Mouse (Mus musculus): ENCODE measurements around the gene Nab1. TPM values are rescaled to one million over a fixed set of nuclear protein-coding genes. Genes with fewer than 3 reads are reported as not detected.

Gene Nab1
- polyA plus RNA-seq, 1 experiment from 2014 or later, result 5.9 TPM

GRCm38 (mm10) chr1:52521436-52521993 lies 21.0 kb upstream of the Nab1 start:
- WGBS, result 72% methylated on average over 8 of the region's 8 CpGs
- H3K4me2 ChIP-seq, result no peak overlapping the region
- ATAC-seq (ENCODE audit: low FRiP score) (no peak), DNase-seq (ENCODE audit: low spot score, missing footprints) (no peak)
- H3K36me3 ChIP-seq (ENCODE audit: control insufficient read depth, insufficient read depth, low read length), result no peaks in the 10 kb centered on the region
- no peak overlapping the region for H3K4me3 ChIP-seq (ENCODE audit: low read depth, low read length)
- 0 out of 2 replicates have a peak, but pooled peaks cover 2% of the 10 kb centered on the region for H3K4me1 ChIP-seq (ENCODE audit: control insufficient read depth, insufficient read depth, low read length)
- H3K27me3 ChIP-seq (ENCODE audit: control insufficient read depth, insufficient read depth, low read length), result no peaks in the 10 kb centered on the region
- H3K27ac ChIP-seq (ENCODE audit: low read depth, low read length), result no peak overlapping the region
- H3K9me3 ChIP-seq (ENCODE audit: control insufficient read depth, low read length), result no peaks in the 10 kb centered on the region
- H3K9ac ChIP-seq (ENCODE audit: low read length), result no peak overlapping the region

DNA sequence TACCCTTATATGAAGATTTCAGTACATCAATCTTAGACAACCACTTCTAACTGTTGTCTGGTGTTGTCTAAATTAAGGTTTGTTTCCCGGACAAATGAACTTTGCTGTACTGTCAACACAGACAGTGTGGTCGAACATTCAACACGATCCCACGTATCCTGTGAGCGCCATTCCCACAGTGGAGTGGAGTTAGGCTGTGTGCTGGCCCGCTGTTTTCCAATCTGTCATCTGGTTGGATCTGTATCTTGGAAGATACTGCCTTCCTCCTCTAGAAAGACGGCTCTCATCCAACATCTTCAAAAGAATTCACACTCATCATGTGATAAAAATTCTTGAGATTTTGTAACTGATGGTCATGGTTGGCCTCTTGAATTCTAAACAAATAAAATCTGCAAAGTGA lies 19.7 kb upstream of the Nab1 start:
- Histone ChIP-seq H3K4me1 (ENCODE audit: control insufficient read depth, insufficient read depth, low read length) (0 out of 2 replicates have a peak, but pooled peaks cover 2% of the 10 kb centered on the region), H3K4me3 (ENCODE audit: low read depth, low read length) (no peak overlapping the region), H3K4me2 (no peak overlapping the region), H3K9me3 (ENCODE audit: control insufficient read depth, low read length) (no peaks in the 10 kb centered on the region), H3K27ac (ENCODE audit: low read depth, low read length) (no peak overlapping the region), H3K9ac (ENCODE audit: low read length) (no peak overlapping the region), H3K27me3 (ENCODE audit: control insufficient read depth, insufficient read depth, low read length) (no peaks in the 10 kb centered on the region), H3K36me3 (ENCODE audit: control insufficient read depth, insufficient read depth, low read length) (no peaks in the 10 kb centered on the region)
- no peak for DNase-seq (ENCODE audit: low spot score, missing footprints)
- 95% methylated on average over 7 of the region's 7 CpGs for WGBS
- no peak for ATAC-seq (ENCODE audit: low FRiP score)

DNA sequence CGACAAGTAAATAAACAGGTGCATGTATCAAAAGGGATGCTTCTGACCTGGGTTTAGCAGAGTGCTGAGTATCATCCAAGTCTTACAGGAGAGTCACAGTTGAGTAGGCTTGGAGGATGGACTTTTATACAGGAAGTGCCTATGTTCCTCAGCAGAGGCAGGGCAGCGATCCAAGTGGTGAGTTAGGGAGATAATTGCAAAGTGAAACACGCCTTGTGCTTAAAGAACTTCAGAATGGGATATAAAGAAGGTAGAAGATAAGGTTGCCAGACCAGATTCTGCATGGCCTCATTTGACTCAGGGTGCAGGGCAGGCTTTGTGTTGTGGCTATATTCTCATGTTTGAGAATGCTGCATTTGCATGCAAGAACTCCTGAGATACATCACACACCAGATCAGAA lies 14.8 kb upstream of the Nab1 start:
- no peaks in the 10 kb centered on the region for H3K9me3 ChIP-seq (ENCODE audit: control insufficient read depth, low read length)
- no peaks in the 10 kb centered on the region for H3K36me3 ChIP-seq (ENCODE audit: control insufficient read depth, insufficient read depth, low read length)
- no peak for ATAC-seq (ENCODE audit: low FRiP score)
- H3K4me1 ChIP-seq (ENCODE audit: control insufficient read depth, insufficient read depth, low read length), result no peaks in the 10 kb centered on the region
- H3K4me2 ChIP-seq, result no peak overlapping the region
- no peak overlapping the region for H3K9ac ChIP-seq (ENCODE audit: low read length)
- no peaks in the 10 kb centered on the region for H3K27me3 ChIP-seq (ENCODE audit: control insufficient read depth, insufficient read depth, low read length)
- no peak overlapping the region for H3K27ac ChIP-seq (ENCODE audit: low read depth, low read length)
- DNase-seq (ENCODE audit: low spot score, missing footprints), result no peak
- no peak overlapping the region for H3K4me3 ChIP-seq (ENCODE audit: low read depth, low read length)
- WGBS, result 86% methylated on average over 3 of the region's 3 CpGs

- H3K36me3 ChIP-seq (ENCODE audit: control insufficient read depth, insufficient read depth, low read length), result no peaks in the 10 kb centered on the region
Measured at GRCm38 (mm10) chr1:52511788-52512425, 11.4 kb upstream of the Nab1 start.

DNA sequence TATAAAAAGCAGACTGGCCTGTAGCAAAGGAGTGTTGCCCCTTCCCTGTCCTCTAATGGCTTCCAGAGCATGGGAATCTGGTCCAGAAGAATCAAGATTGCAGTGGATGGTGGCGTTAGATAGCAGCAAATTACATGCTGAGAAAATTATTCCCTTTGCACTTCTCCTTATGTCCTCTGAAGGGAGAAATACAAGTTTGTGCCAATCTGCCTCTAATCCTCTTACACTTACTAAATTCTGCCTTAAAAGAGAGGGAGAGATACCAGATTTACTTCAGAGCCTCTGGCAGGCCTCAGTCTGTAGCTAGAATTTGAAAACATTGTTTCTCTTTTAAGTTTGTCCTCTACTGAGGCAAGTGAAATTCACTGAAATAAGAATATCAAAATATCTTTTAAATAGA lies 5.7 kb upstream of the Nab1 start:
- Histone ChIP-seq H3K4me1 (ENCODE audit: control insufficient read depth, insufficient read depth, low read length) (no peaks in the 10 kb centered on the region), H3K4me3 (ENCODE audit: low read depth, low read length) (no peak overlapping the region), H3K27ac (ENCODE audit: low read depth, low read length) (no peak overlapping the region), H3K36me3 (ENCODE audit: control insufficient read depth, insufficient read depth, low read length) (no peaks in the 10 kb centered on the region), H3K9me3 (ENCODE audit: control insufficient read depth, low read length) (no peaks in the 10 kb centered on the region), H3K9ac (ENCODE audit: low read length) (no peak overlapping the region), H3K27me3 (ENCODE audit: control insufficient read depth, insufficient read depth, low read length) (no peaks in the 10 kb centered on the region), H3K4me2 (no peak overlapping the region)
- WGBS, result 67% methylated on average over 1 of the region's 1 CpGs
- DNase-seq (ENCODE audit: low spot score, missing footprints) (no peak), ATAC-seq (ENCODE audit: low FRiP score) (no peak)

More at GRCm38 (mm10) chr1:52511788-52512425, 11.4 kb upstream of the Nab1 start:
- no peak overlapping the region for H3K4me3 ChIP-seq (ENCODE audit: low read depth, low read length)
- no peaks in the 10 kb centered on the region for H3K4me1 ChIP-seq (ENCODE audit: control insufficient read depth, insufficient read depth, low read length)
- DNase-seq (ENCODE audit: low spot score, missing footprints) (no peak), ATAC-seq (ENCODE audit: low FRiP score) (no peak)
- H3K4me2 ChIP-seq, result no peak overlapping the region
- no peak overlapping the region for H3K27ac ChIP-seq (ENCODE audit: low read depth, low read length)
- H3K9ac ChIP-seq (ENCODE audit: low read length), result no peak overlapping the region
- H3K9me3 ChIP-seq (ENCODE audit: control insufficient read depth, low read length), result no peaks in the 10 kb centered on the region
- H3K27me3 ChIP-seq (ENCODE audit: control insufficient read depth, insufficient read depth, low read length), result no peaks in the 10 kb centered on the region
- 96% methylated on average over 1 of the region's 1 CpGs for WGBS

DNA sequence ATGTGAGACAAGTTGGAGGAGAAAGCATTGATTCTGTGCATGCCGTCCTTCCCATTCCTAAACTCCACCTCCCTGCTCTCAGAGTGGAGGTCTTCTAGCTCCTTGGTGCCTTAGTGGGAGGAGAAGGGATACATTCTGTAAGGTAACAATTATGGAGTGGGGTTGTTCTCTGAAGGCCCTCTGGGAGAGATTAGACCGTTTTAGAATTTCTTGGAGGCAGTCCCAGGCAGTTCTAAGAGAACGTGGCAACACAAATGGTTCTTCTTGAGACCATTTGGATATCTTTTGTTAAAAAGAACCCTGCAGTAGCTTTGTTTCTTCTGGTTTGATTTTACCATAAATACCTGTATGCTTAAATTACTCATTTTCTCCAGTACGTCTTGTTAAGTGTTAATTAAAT lies 1.8 kb upstream of the Nab1 start:
- Histone ChIP-seq H3K9me3 (ENCODE audit: control insufficient read depth, low read length) (no peaks in the 10 kb centered on the region), H3K27me3 (ENCODE audit: control insufficient read depth, insufficient read depth, low read length) (peaks cover 5% of the 10 kb centered on the region), H3K4me1 (ENCODE audit: control insufficient read depth, insufficient read depth, low read length) (no peaks in the 10 kb centered on the region), H3K9ac (ENCODE audit: low read length) (no peak overlapping the region), H3K27ac (ENCODE audit: low read depth, low read length) (no peak overlapping the region), H3K36me3 (ENCODE audit: control insufficient read depth, insufficient read depth, low read length) (no peaks in the 10 kb centered on the region), H3K4me3 (ENCODE audit: low read depth, low read length) (no peak overlapping the region), H3K4me2 (no peak overlapping the region)
- whole genome bisulfite sequencing, result 85% methylated on average over 4 of the region's 4 CpGs
- no peak for ATAC-seq (ENCODE audit: low FRiP score)
- DNase-seq (ENCODE audit: low spot score, missing footprints), result no peak

DNA sequence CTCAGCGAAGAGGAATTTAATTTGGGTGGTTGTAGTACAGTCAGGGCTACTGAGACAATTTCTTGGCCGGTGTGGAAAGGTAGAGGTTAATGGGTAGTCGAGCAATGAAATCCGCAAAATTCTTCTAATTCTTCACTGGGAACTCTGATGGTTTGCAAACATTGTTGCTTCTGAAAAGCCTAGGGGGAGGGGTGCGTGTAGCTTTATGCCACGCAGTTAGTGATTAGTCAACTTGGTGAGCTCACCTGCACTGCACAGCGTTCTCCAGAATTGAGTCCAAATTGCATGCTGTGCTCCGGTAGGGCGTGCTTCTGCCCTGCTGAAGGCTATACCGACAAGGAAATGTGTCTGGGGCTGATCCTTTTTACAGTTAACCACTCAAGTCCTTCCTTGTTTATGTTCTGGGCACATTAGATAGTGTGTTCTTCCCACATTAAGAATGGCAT lies 1.2 kb upstream of the Nab1 start:
- H3K4me3 ChIP-seq (ENCODE audit: low read depth, low read length), result no peak overlapping the region
- no peaks in the 10 kb centered on the region for H3K36me3 ChIP-seq (ENCODE audit: control insufficient read depth, insufficient read depth, low read length)
- ATAC-seq (ENCODE audit: low FRiP score) (no peak), DNase-seq (ENCODE audit: low spot score, missing footprints) (no peak)
- H3K27me3 ChIP-seq (ENCODE audit: control insufficient read depth, insufficient read depth, low read length), result peaks cover 5% of the 10 kb centered on the region
- 74% methylated on average over 10 of the region's 10 CpGs for WGBS
- H3K27ac ChIP-seq (ENCODE audit: low read depth, low read length), result no peak overlapping the region
- H3K9me3 ChIP-seq (ENCODE audit: control insufficient read depth, low read length), result no peaks in the 10 kb centered on the region
- no peak overlapping the region for H3K4me2 ChIP-seq
- no peaks in the 10 kb centered on the region for H3K4me1 ChIP-seq (ENCODE audit: control insufficient read depth, insufficient read depth, low read length)
- H3K9ac ChIP-seq (ENCODE audit: low read length), result no peak overlapping the region

- ATAC-seq (ENCODE audit: low FRiP score) (no peak), DNase-seq (ENCODE audit: low spot score, missing footprints) (no peak)
- H3K27ac ChIP-seq (ENCODE audit: low read depth, low read length), result no peak overlapping the region
- peaks cover 5% of the 10 kb centered on the region for H3K27me3 ChIP-seq (ENCODE audit: control insufficient read depth, insufficient read depth, low read length)
- no peak overlapping the region; the same call in 1 of the 2 replicates for H3K4me3 ChIP-seq (ENCODE audit: low read depth, low read length)
- 76% methylated on average over 1 of the region's 1 CpGs for WGBS
- no peaks in the 10 kb centered on the region for H3K9me3 ChIP-seq (ENCODE audit: control insufficient read depth, low read length)
- peak overlapping the region; percentile 83; the same call in 1 of the 2 replicates for H3K4me2 ChIP-seq
- H3K9ac ChIP-seq (ENCODE audit: low read length), result no peak overlapping the region
- H3K4me1 ChIP-seq (ENCODE audit: control insufficient read depth, insufficient read depth, low read length), result no peaks in the 10 kb centered on the region
- no peaks in the 10 kb centered on the region for H3K36me3 ChIP-seq (ENCODE audit: control insufficient read depth, insufficient read depth, low read length)
Measured at GRCm38 (mm10) chr1:52501090-52501489, 611 bp upstream of the Nab1 start.

- Histone ChIP-seq H3K4me2 (peak overlapping the region; percentile 83), H3K36me3 (ENCODE audit: control insufficient read depth, insufficient read depth, low read length) (no peaks in the 10 kb centered on the region), H3K9me3 (ENCODE audit: control insufficient read depth, low read length) (no peaks in the 10 kb centered on the region), H3K4me1 (ENCODE audit: control insufficient read depth, insufficient read depth, low read length) (no peaks in the 10 kb centered on the region), H3K4me3 (ENCODE audit: low read depth, low read length) (peak overlapping the region; percentile 81), H3K9ac (ENCODE audit: low read length) (peak overlapping the region; percentile 76), H3K27me3 (ENCODE audit: control insufficient read depth, insufficient read depth, low read length) (peaks cover 5% of the 10 kb centered on the region), H3K27ac (ENCODE audit: low read depth, low read length) (no peak overlapping the region)
- DNase-seq (ENCODE audit: low spot score, missing footprints) (peak; percentile 95), ATAC-seq (ENCODE audit: low FRiP score) (peak; percentile 80)
- WGBS, result under 1% methylated on average over 63 of the region's 68 CpGs
Measured at GRCm38 (mm10) chr1:52499601-52500313, 722 bp downstream of the Nab1 start.
